Mouse (Mus musculus): ENCODE data around the gene Gm7735. TPM values are rescaled to one million over a fixed set of nuclear protein-coding genes. Genes with fewer than 3 reads are reported as not detected.
"Not testable (repeated sequence)": the region's sequence is repeated elsewhere in the genome, so short reads cannot be mapped to it uniquely, and the experiment has no call there.

The Gm7735 gene
- total RNA-seq (2021), result not detected
- long read RNA-seq, experiment 1, result 0 reads
- long read RNA-seq, experiment 2, result 0 reads

- intact Hi-C loops (cut with DNase I); H3K4me3 ChIP-seq; DNase-seq; H3K27ac ChIP-seq: not testable (repeated sequence)
Measured at GRCm38 (mm10) chr16:89169190-89169589, at the start of gene Gm7735. TSS of gene Gm7735 (plus strand) at chr16:89169490.

GRCm38 (mm10) chr16:89140551-89140950 is 28.7 kb upstream of the Gm7735 start, which contains the start of gene Gm6358:
TSS of gene Gm6358 (plus strand) at chr16:89140851.
- no peak within 1 kb of the TSS for H3K4me3 ChIP-seq
- no peak within 1 kb of the TSS for H3K27ac ChIP-seq
- intact Hi-C loops (cut with DNase I), result no loop called here
- no peak for DNase-seq
- TF ChIP-seq CTCF (IDR thresholded peaks at IDR 0.05), result no peak

- DNase-seq, result no peak
- no peak for TF ChIP-seq CTCF (IDR thresholded peaks at IDR 0.05)
- intact Hi-C loops (cut with DNase I), result no loop called here
- no peak within 1 kb of the TSS for H3K4me3 ChIP-seq
- H3K27ac ChIP-seq, result no peak within 1 kb of the TSS
Measured at GRCm38 (mm10) chr16:89150786-89151185, 18.5 kb upstream of the Gm7735 start, which contains the start of gene Gm10061. TSS of gene Gm10061 (plus strand) at chr16:89151086.

- no peak within 1 kb of the TSS for H3K4me3 ChIP-seq
- intact Hi-C loops (cut with DNase I), result no loop called here
- no peak within 1 kb of the TSS for H3K27ac ChIP-seq
- DNase-seq, result no peak
- no peak for TF ChIP-seq CTCF (IDR thresholded peaks at IDR 0.05)
Measured at GRCm38 (mm10) chr16:89157652-89158051, 11.6 kb upstream of the Gm7735 start, which contains the start of gene Gm9789. TSS of gene Gm9789 (plus strand) at chr16:89157952.

GRCm38 (mm10) chr16:89174435-89174834 is 5.1 kb downstream of the Gm7735 start, which contains the start of gene 1110057P08Rik:
TSS of gene 1110057P08Rik (plus strand) at chr16:89174735.
- Histone ChIP-seq H3K4me3 (no peak within 1 kb of the TSS), H3K27ac (no peak within 1 kb of the TSS)
- TF ChIP-seq CTCF (IDR thresholded peaks at IDR 0.05), result no peak
- intact Hi-C loops (cut with DNase I), result no loop called here
- DNase-seq, result no peak

- H3K27ac ChIP-seq, result no peak overlapping the region
- no peak for DNase-seq
- no peak overlapping the region for H3K4me3 ChIP-seq
- intact Hi-C loops (cut with DNase I), result no loop called here
- no peak for TF ChIP-seq CTCF (IDR thresholded peaks at IDR 0.05)
Measured at GRCm38 (mm10) chr16:89188621-89189020, 19.3 kb downstream of the Gm7735 start.

GRCm38 (mm10) chr16:89205561-89205960 is 36.3 kb downstream of the Gm7735 start, which contains the start of gene Krtap20-2:
TSS of gene Krtap20-2 (plus strand) at chr16:89205861.
- intact Hi-C loops (cut with DNase I), result no loop called here
- TF ChIP-seq CTCF (IDR thresholded peaks at IDR 0.05), result no peak
- no peak for DNase-seq
- H3K4me3 ChIP-seq, result no peak within 1 kb of the TSS
- H3K27ac ChIP-seq, result no peak within 1 kb of the TSS

Other genes starting within 250 kb of the Gm7735 start
- gene Krtap19-9b, start 237.2 kb upstream of the Gm7735 start, total RNA-seq (2021), result not detected
- not detected for gene Krtap16-3, start 206.6 kb upstream of the Gm7735 start, total RNA-seq (2021)
- gene Krtap22-2, start 158.7 kb upstream of the Gm7735 start, total RNA-seq (2021), result not detected
- gene Gm10229, start 154.2 kb upstream of the Gm7735 start, total RNA-seq (2021), result not detected
- not detected for gene Krtap6-1, start 137.8 kb upstream of the Gm7735 start, total RNA-seq (2021)
- gene Gm10228, start 128.0 kb upstream of the Gm7735 start, total RNA-seq (2021), result not detected
- gene Krtap6-5, start 121.6 kb upstream of the Gm7735 start, total RNA-seq (2021), result not detected
- not detected for gene 1110025L11Rik, start 105.5 kb upstream of the Gm7735 start, total RNA-seq (2021)
- gene Krtap6-3, start 85.5 kb upstream of the Gm7735 start, total RNA-seq (2021), result not detected
- gene Gm6358, start 28.6 kb upstream of the Gm7735 start, total RNA-seq (2021), result not detected
- gene Gm10061, start 18.4 kb upstream of the Gm7735 start, total RNA-seq (2021), result not detected
- gene Gm9789, start 11.5 kb upstream of the Gm7735 start, total RNA-seq (2021), result not detected
- not detected for gene 1110057P08Rik, start 5.2 kb downstream of the Gm7735 start, total RNA-seq (2021)
- gene Krtap20-2, start 36.4 kb downstream of the Gm7735 start, total RNA-seq (2021), result not detected
- gene Krtap21-1, start 234.4 kb downstream of the Gm7735 start, total RNA-seq (2021), result not detected